Mouse (Mus musculus): Measurements from ENCODE around the gene Ehmt2.

- TF ChIP-seq CTCF (IDR thresholded peaks at IDR 0.05; ENCODE audit: insufficient read depth, low read depth, low read length) (no peak), POLR2A (IDR thresholded peaks at IDR 0.05; ENCODE audit: insufficient read depth, low read depth, low read length) (peak; percentile 69)
Measured at GRCm38 (mm10) chr17:34898160-34898586, at the start of gene Ehmt2, which contains the start of gene C2.
